Mouse (Mus musculus) CH12.LX (cell line): ENCODE data around the gene Hist1h2bg. TPM values are rescaled to one million over a fixed set of nuclear protein-coding genes. Genes with fewer than 3 reads are reported as not detected.
"Not testable (repeated sequence)": the region's sequence is repeated elsewhere in the genome, so short reads cannot be mapped to it uniquely, and the experiment has no call there.

Source experiments
- DNase-seq: peaks from one replicate; pipeline ENCODE4 v3.0.0-alpha.2; 2013; ENCODE audit errors: extremely low read depth
- H3K27ac ChIP-seq: 2 replicates; pipeline ENCODE4 v1.5.1; 2012; ENCODE audit warnings: low read depth, mild to moderate bottlenecking, control low read depth, moderate library complexity; ENCODE audit not compliant: insufficient read depth
- H3K27me3 ChIP-seq: replicated peaks from 2 replicates; pipeline ENCODE3; 2012; ENCODE audit warnings: inconsistent platforms
- H3K36me3 ChIP-seq, 2 experiments: replicated peaks in 1 of 2; 2 replicates each; pipeline versions ENCODE3 to v1.6.1; 2012; ENCODE audit warnings: inconsistent platforms in 1 of 2, low read length in 1 of 2, mild to moderate bottlenecking in 1 of 2, mixed read lengths in 1 of 2, moderate library complexity in 1 of 2; ENCODE audit not compliant: control insufficient read depth in 1 of 2, insufficient read depth in 1 of 2
- H3K4me1 ChIP-seq, 2 experiments: 2 replicates each; pipeline ENCODE4 v1.6.1; 2012; ENCODE audit warnings: inconsistent platforms in 1 of 2, moderate library complexity in 1 of 2; ENCODE audit not compliant: insufficient read depth in 2 of 2, control insufficient read depth in 1 of 2
- H3K4me2 ChIP-seq: 2 replicates; pipeline ENCODE4 v1.6.1; 2012; ENCODE audit warnings: low read depth, mild to moderate bottlenecking, control low read depth; ENCODE audit not compliant: poor library complexity, insufficient read depth, severe bottlenecking
- H3K4me3 ChIP-seq, 3 experiments: fragments of 150-350 bp in 1 of 3; sonication (generic) in 1 of 3; replicated peaks in 1 of 3; 2 replicates each; pipeline versions ENCODE3 to v1.5.1; 2011 to 2012; ENCODE audit warnings: low read depth in 2 of 3, low read length in 2 of 3, mild to moderate bottlenecking in 2 of 3, moderate library complexity in 2 of 3, control low read depth in 1 of 3, improper control_type of control experiment in 1 of 3, inconsistent platforms in 1 of 3, mixed read lengths in 1 of 3; ENCODE audit not compliant: poor library complexity in 1 of 3
- H3K79me2 ChIP-seq: replicated peaks from 2 replicates; pipeline ENCODE4 v1.6.1; 2012; ENCODE audit warnings: mild to moderate bottlenecking, moderate library complexity; ENCODE audit not compliant: control insufficient read depth, poor library complexity, insufficient read depth, severe bottlenecking; ENCODE audit errors: extremely low read depth
- H3K9ac ChIP-seq: 2 replicates; pipeline ENCODE4 v1.6.1; 2012; ENCODE audit warnings: low read depth, mild to moderate bottlenecking, control low read depth, moderate library complexity; ENCODE audit not compliant: insufficient read depth
- H3K9me3 ChIP-seq: replicated peaks from 2 replicates; pipeline ENCODE3; 2012; ENCODE audit warnings: low read length, inconsistent platforms, mixed read lengths
- BHLHE40 ChIP-seq: IDR thresholded peaks from 2 replicates; pipeline ENCODE4 v1.6.1; 2011; ENCODE audit warnings: mild to moderate bottlenecking, low read depth, low read length, improper control_type of control experiment
- CHD1 ChIP-seq: IDR thresholded peaks from 2 replicates; pipeline ENCODE4 v1.6.1; 2012; ENCODE audit warnings: low read depth, low read length, improper control_type of control experiment, inconsistent platforms
- CHD2 ChIP-seq: IDR thresholded peaks from 2 replicates; pipeline ENCODE4 v1.6.1; 2011; ENCODE audit warnings: low read length, improper control_type of control experiment
- ETS1 ChIP-seq: conservative IDR thresholded peaks from 2 replicates; pipeline ENCODE4 v1.6.1; 2012; ENCODE audit warnings: low read depth, mild to moderate bottlenecking, inconsistent platforms, low read length, improper control_type of control experiment, moderate library complexity
- HCFC1 ChIP-seq: IDR thresholded peaks from 2 replicates; pipeline ENCODE4 v1.6.1; 2012; ENCODE audit warnings: low read depth, mild to moderate bottlenecking, inconsistent platforms, low read length, improper control_type of control experiment
- IRF4 ChIP-seq: IDR thresholded peaks from 2 replicates; pipeline ENCODE4 v1.6.1; 2014; ENCODE audit warnings: low read depth, mild to moderate bottlenecking, inconsistent platforms, low read length, improper control_type of control experiment
- JUN ChIP-seq: IDR thresholded peaks from 2 replicates; pipeline ENCODE4 v1.6.1; 2011; ENCODE audit warnings: low read depth, mild to moderate bottlenecking, low read length, improper control_type of control experiment, moderate library complexity; ENCODE audit not compliant: insufficient read depth
- JUND ChIP-seq: conservative IDR thresholded peaks from 2 replicates; pipeline ENCODE4 v1.6.1; 2011; ENCODE audit warnings: low read depth, low read length, improper control_type of control experiment
- MAX ChIP-seq: IDR thresholded peaks from 2 replicates; pipeline ENCODE4 v1.6.1; 2011; ENCODE audit warnings: low read length, improper control_type of control experiment
- MAZ ChIP-seq: IDR thresholded peaks from 2 replicates; pipeline ENCODE4 v1.6.1; 2012; ENCODE audit warnings: low read depth, mild to moderate bottlenecking, inconsistent platforms, low read length, improper control_type of control experiment, moderate library complexity
- MEF2A ChIP-seq: IDR thresholded peaks from 2 replicates; pipeline ENCODE4 v1.6.1; 2014; ENCODE audit warnings: low read depth, mild to moderate bottlenecking, inconsistent platforms, low read length, improper control_type of control experiment, borderline replicate concordance
- MXI1 ChIP-seq: IDR thresholded peaks from 2 replicates; pipeline ENCODE4 v1.6.1; 2011; ENCODE audit warnings: mild to moderate bottlenecking, low read depth, low read length, improper control_type of control experiment
- MYC ChIP-seq: IDR thresholded peaks from 2 replicates; pipeline ENCODE4 v1.6.1; 2011; ENCODE audit warnings: low read depth, mild to moderate bottlenecking, improper control_type of control experiment, low read length
- NELFE ChIP-seq: IDR thresholded peaks from 2 replicates; pipeline ENCODE4 v1.6.1; 2011; ENCODE audit warnings: low read depth, low read length, improper control_type of control experiment
- POLR2A ChIP-seq: IDR thresholded peaks from 2 replicates; pipeline ENCODE4 v1.6.1; 2011; ENCODE audit warnings: low read depth, mild to moderate bottlenecking, improper control_type of control experiment, low read length
- POLR2AphosphoS2 ChIP-seq: IDR thresholded peaks from 2 replicates; pipeline ENCODE4 v1.6.1; 2011; ENCODE audit warnings: low read depth, low read length, improper control_type of control experiment
- RCOR1 ChIP-seq: conservative IDR thresholded peaks from 2 replicates; pipeline ENCODE4 v1.6.1; 2012; ENCODE audit warnings: low read depth, mild to moderate bottlenecking, inconsistent platforms, low read length, improper control_type of control experiment
- SIN3A ChIP-seq: IDR thresholded peaks from 2 replicates; pipeline ENCODE4 v1.6.1; 2012; ENCODE audit warnings: low read length, improper control_type of control experiment, inconsistent platforms
- TBP ChIP-seq: conservative IDR thresholded peaks from 2 replicates; pipeline ENCODE4 v1.6.1; 2011; ENCODE audit warnings: low read depth, low read length, improper control_type of control experiment
- TCF12 ChIP-seq: IDR thresholded peaks from 2 replicates; pipeline ENCODE4 v1.6.1; 2014; ENCODE audit warnings: low read depth, mild to moderate bottlenecking, inconsistent platforms, low read length, improper control_type of control experiment
- UBTF ChIP-seq: IDR thresholded peaks from 2 replicates; pipeline ENCODE4 v1.6.1; 2012; ENCODE audit warnings: low read depth, mild to moderate bottlenecking, inconsistent platforms, low read length, improper control_type of control experiment, moderate library complexity
- ZMIZ1 ChIP-seq: IDR thresholded peaks from 2 replicates; pipeline ENCODE4 v1.6.1; 2012; ENCODE audit warnings: low read depth, mild to moderate bottlenecking, inconsistent platforms, low read length, improper control_type of control experiment
- ZNF384 ChIP-seq: IDR thresholded peaks from 2 replicates; pipeline ENCODE4 v1.6.1; 2012; ENCODE audit warnings: low read depth, low read length, improper control_type of control experiment, inconsistent platforms
- dilution Hi-C: fragments of 300-500 bp; cut with MboI; formaldehyde crosslinking; loops from 2 replicates; pipeline ENCODE4 v1.14.3; 2020; ENCODE audit warnings: low sequenced_read_pairs; ENCODE audit not compliant: extremely low pct_unique_long_range_greater_than_20kb, extremely low pct_ligation_motif_present
- in situ Hi-C: fragments of 300-500 bp; cut with MboI; formaldehyde crosslinking; loops from 3 replicates; pipeline ENCODE4 v1.14.3; 2019; ENCODE audit warnings: low sequenced_read_pairs, low pct_ligation_motif_present, low pct_unique_long_range_greater_than_20kb, mixed read lengths
- polyA plus RNA-seq: library from polyadenylated mRNA; unstranded; fragments of >175 nt; gene quantifications from 2 replicates; pipeline ENCODE4 v1.2.1, GENCODE M21; 2012; ENCODE audit warnings: low read depth; ENCODE audit not compliant: insufficient read length
- total RNA-seq, 2 experiments: library from RNA; depleted of rRNA; stranded (reverse); fragments of 300-350 nt in 1 of 2; fragments of >200 nt in 1 of 2; gene quantifications; 2 replicates each; pipeline ENCODE4 v1.2.3; 2012 to 2014

Gene Hist1h2bg
- total and polyA plus RNA-seq, 3 experiments, result 9.4 to 3,252 (median 136) TPM

GRCm38 (mm10) chr13:23574546-23575170, 3.5 kb downstream of the Hist1h2bg start:
- Histone ChIP-seq H3K4me3 (peak overlapping the region in 1 of 3 experiments; percentile 15), H3K27ac (peak overlapping the region; percentile 77), H3K9ac (peak overlapping the region; percentile 66; the same call in 1 of the 2 replicates), H3K4me1 (peaks cover 0 to 15% of the 10 kb centered on the region in 2 experiments; a peak in 2 of 4 replicates), H3K4me2 (peak overlapping the region; percentile 56; the same call in 1 of the 2 replicates)
- peak; percentile 58 for DNase-seq
- H3K79me2 ChIP-seq, H3K27me3 ChIP-seq, H3K36me3 ChIP-seq, H3K9me3 ChIP-seq, dilution Hi-C loops: not testable (repeated sequence)
- in situ Hi-C loops, result loop anchor here (25.0 kb wide), 1 partner anchor 1837 kb away; the partner anchor contains the start of gene Hist1h4j
- TF ChIP-seq NELFE (peak; percentile 81), POLR2AphosphoS2 (peak; percentile 92), SIN3A (0 out of 2 replicates have a peak, but pooled peaks have one; percentile 3), CHD1 (peak; percentile 84), POLR2A (peak; percentile 85), ZMIZ1 (peak; percentile 98), MEF2A (0 out of 2 replicates have a peak, but pooled peaks have one; percentile 6), UBTF (peak; percentile 80; the same call in 1 of the 2 replicates), RCOR1 (0 out of 2 replicates have a peak, but pooled peaks have one; percentile 45)

- peak; percentile 92 for DNase-seq
- no peaks in the 10 kb centered on the region for H3K36me3 ChIP-seq
- H3K79me2 ChIP-seq, result no peaks in the 10 kb centered on the region
- peak within 1 kb of the TSS; percentile 58 for H3K4me2 ChIP-seq
- dilution Hi-C loops (no loop called here), in situ Hi-C loops (no loop called here)
- H3K9ac ChIP-seq, result peak within 1 kb of the TSS; percentile 88
- no peaks in the 10 kb centered on the region for H3K27me3 ChIP-seq
- H3K9me3 ChIP-seq, result no peaks in the 10 kb centered on the region
- TF ChIP-seq UBTF, result no peak
- TF ChIP-seq ETS1, result no peak
- TF ChIP-seq JUN, result peak; percentile 15; the same call in 1 of the 2 replicates
- peak; percentile 97 for TF ChIP-seq ZMIZ1
- no peak for TF ChIP-seq MAX
- TF ChIP-seq JUND, result peak; percentile 62; the same call in 1 of the 2 replicates
- peak; percentile 79; the same call in 1 of the 2 replicates for TF ChIP-seq MYC
- no peak for TF ChIP-seq IRF4
- TF ChIP-seq NELFE, result peak; percentile 95
- peak; percentile 99 for TF ChIP-seq TBP
- 0 out of 2 replicates have a peak, but pooled peaks have one; percentile 51 for TF ChIP-seq MXI1
- TF ChIP-seq TCF12, result peak; percentile 55
- TF ChIP-seq CHD2, result no peak
- no peak for TF ChIP-seq MAZ
- peak; percentile 26; the same call in 1 of the 2 replicates for TF ChIP-seq BHLHE40
- peak; percentile 5; the same call in 1 of the 2 replicates for TF ChIP-seq POLR2AphosphoS2
- no peak for TF ChIP-seq HCFC1
- TF ChIP-seq ZNF384, result 0 out of 2 replicates have a peak, but pooled peaks have one; percentile 24
- H3K4me1 ChIP-seq, result peaks cover 0 to 15% of the 10 kb centered on the region in 2 experiments; a peak in 2 of 4 replicates
- peak within 1 kb of the TSS; percentile 87 for H3K27ac ChIP-seq
- H3K4me3 ChIP-seq, result peak within 1 kb of the TSS; percentile 19 to 69 (median 46)
Observed at GRCm38 (mm10) chr13:23575271-23575851, 4.2 kb downstream of the Hist1h2bg start, which contains the start of gene Hist1h3d. Gene Hist1h3d, plus strand, starts transcription at chr13:23575763.
